Mouse (Mus musculus) stomach, postnatal 0 days (tissue): Measurements from ENCODE around the gene Fancm.

Experiments used
- CTCF ChIP-seq: IDR thresholded peaks from 2 replicates; pipeline ENCODE4 v1.5.1; 2016; ENCODE audit warnings: antibody characterized with exemption, low read depth, mild to moderate bottlenecking, moderate library complexity
- EP300 ChIP-seq: optimal IDR thresholded peaks from 2 replicates; pipeline ENCODE3; 2016; ENCODE audit warnings: antibody characterized with exemption

DNA sequence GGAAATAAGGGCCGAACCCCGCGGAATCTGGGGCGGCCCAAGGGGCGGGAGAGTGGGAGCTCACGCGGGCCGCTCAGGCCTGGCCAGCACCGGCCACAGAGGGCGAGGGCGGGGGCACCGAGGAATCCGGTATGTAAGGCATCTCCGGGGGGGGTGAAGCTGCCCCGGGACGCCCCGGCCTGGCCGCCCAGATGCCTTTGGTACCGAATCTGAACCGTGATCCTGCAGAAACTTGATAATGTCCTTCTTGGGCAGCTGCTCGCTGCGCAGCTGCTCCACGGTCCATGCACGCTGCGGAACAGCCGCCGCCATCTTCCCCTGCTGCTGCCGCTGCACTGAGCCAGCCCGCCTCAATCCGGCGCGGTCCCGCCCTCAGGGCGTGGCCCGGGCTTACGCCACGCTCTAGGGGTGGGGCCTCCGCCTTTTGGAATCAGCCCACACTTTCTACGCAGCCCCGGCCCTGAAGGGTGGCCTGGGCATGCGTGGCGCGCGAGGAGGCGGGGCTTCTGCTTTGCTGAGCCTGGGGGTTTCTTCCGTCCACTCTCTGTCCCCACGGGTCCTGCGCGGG, 1.7 kb upstream of the Fancm start, which contains the start of gene Fkbp3:
- no peak for TF ChIP-seq CTCF
- peak; percentile 91 for TF ChIP-seq EP300
